Mouse (Mus musculus): ENCODE data around the gene Lifr.

Gene Lifr

DNA sequence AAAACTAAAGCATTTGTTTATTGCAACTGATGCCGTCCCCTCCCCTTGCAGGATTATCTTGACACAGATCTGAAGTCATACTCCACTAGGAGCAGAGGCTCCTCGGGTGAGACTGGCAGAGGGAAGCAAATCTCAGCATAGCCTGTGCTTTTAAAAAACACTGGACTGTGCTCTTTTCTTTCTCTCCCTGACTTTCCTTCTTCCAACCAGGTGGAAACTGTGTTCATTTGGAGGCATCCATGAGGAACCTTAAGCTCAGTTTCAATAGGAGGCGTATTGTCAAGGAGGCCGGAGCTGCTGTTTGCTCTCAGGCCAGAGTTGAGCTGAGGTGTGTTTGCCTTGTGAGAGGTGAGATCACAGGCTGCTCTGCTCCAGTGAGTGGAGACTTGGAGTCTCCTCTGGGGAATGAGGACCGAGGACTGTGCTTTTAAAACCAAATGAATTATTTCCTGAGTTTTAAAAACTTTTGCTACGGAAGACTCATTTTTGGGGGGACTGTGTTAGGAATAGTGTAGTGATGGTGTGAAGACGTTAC, 40.3 kb downstream of the Lifr start:
- no peak for DNase-seq

DNA sequence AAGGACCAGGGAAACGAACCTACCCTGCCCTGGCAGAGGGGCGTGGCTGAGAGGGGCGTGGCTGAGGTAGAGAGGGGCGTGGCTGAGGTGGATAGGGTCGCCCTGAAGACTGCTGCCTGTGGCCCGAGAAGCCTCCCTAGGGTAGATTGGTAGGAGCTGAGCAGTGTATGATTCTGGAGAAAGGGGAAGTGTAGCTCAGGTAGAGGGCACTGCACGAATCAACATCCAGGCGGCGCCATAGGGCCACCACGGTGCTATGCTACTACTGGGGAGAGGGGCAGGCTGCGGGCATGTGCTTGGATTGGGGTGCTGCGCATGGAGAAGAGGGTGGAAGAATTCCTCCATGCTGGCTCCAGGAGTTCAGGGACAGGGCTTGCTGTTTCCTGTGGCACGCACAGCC, 42.3 kb downstream of the Lifr start:
- DNase-seq: no peak

DNA sequence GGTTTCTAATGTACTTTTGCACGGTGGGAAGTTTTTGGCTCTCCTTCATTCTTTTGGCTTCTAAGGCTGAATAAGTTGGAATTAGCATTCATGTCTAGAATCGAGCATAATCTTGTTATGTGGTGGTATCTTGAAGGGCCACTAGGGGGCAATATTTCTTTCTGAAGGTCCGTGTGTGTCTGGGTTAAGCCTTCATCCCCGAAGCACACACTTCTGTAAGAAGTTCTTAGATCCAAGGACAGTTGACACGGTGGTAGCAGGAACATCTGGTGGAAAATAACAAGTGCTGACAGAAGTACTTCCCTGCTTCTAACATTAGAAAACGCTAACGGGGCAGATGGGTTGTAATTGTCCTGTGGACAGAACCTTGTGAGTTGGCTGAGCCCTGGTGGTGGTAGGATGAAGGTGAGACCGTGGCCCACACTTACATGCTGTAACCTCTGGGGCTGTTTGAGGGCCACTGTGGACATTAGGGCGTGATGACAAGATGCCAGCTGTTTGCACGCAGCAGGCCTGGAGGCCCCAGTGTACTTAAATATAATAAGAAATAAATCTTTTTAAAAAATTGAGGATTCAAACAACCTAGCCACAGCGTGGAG, 44.1 kb downstream of the Lifr start:
- no peak for DNase-seq

DNA sequence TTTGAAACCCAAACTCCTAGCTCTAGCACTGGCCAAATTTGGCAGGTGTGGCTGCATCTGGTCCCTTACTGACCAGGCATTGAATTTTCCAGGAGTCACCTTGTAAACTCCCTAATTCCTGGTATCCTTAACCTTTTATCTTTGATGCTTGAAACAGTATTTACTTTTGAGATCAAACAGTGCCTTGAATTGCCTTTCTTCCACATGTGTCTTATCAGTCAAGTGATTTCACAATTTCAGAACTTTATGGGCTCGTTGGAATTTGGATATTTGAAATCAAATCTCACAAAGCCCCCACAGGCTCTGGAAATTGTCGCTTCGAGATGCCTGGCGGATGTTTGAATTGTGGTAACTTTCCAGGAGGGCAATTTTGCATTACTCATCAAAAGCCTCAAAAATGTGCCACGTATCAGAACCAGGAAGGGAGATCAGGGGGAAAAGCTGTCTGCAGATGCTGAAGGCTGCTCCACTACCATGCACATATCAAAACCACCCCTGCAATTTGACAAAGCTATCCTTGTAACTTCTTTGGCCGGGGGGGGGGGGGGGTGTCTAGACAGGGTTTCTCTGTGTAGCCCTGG, 45.7 kb downstream of the Lifr start:
- DNase-seq: no peak

DNA sequence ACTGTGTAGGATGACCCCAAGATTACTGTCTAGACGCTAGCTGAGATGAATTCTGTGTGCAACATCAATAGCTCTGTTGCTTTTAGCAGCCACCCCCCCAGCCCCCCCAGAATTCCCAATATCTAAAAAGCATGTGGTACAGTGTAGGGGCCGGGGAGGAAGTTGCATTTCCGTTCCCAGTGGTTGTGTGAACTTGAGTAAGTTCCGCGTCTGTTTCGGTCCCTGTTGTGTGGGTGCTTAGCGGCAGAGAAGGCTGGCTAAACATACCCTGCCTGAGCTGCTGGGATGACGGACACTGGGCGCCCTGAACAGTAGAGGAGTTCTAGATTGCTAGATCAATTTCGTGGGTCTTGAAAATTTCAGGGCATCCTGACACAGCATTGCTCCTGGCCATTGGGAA, 46.5 kb downstream of the Lifr start:
- DNase-seq: no peak

DNA sequence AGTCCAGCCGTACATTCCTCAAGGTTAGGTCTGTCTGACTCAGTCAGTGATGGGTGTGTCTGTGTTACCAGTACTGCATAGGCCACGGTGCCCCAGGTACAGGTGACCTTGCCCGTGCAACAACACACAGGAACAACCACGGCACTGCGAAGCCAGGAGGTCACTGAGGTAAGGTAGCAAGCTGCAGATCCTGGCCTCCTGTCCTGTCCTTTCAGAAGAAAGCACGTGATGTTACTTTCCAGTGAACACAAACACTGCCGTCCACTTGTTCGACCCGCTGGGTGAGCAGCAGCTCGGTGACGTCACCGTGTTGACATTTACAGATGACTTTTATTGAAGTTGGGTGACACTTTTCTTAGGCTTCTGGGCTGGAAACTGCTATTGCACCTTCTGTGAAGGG, 47.2 kb downstream of the Lifr start:
- no peak for DNase-seq

DNA sequence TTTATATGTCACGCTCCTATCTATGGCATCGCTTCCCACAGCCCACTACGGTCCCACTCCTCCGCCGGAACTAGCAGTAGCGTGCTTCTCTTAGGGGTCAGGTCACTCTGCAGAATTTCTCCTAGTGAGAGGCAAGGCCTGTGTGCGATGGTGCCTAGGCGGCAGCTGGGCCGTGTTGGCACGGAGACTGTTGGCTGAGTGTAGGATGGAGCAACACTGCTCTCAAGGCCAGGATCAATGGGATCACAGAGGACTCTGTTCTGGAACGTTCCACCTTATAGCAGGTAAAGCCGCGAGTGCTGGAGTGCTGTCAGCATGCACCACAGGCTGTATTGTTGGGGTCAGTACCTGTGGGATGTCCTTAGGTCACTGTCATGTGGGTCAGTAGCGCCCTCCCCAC, 48.1 kb downstream of the Lifr start:
- DNase-seq: no peak

DNA sequence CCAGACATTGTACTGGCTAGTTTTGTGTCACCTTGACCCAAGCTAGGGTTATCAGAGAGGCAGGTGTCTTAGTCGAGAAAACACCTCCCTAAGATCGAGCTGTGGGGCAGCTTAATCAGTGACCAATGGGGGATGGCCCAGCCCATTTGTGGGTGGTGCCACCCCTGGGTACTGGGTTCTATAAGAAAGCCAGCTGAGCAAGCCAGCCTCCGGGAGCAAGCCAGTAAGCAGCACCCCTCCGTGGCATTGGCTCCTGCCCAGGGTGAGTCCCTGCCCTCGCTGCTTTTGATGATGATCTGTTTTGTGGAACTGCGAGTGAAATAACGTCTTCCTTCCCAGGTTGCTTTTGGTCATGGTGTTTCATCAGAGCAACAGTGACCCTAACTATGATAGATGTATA, 49.9 kb downstream of the Lifr start:
- no peak for DNase-seq

DNA sequence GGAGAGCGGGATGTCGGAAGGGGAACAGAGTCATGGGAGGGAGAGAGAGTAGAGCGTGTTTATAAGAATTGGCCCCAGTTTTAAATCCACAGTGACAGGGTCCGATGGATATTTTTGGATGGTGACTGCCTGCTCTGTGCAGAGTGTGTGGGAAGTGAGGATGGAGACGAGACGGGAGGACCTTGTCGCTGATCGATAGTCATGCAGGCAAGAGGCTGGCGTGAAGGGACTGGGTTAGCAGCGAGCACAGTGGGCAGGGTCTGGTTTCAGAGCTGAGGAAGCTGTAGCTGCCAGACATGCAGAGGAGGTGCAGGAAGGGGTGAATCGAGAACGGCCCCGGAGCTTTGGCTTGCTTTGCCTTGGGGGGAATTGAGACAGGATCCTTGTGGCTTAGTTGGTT, 50.8 kb downstream of the Lifr start:
- DNase-seq: no peak

DNA sequence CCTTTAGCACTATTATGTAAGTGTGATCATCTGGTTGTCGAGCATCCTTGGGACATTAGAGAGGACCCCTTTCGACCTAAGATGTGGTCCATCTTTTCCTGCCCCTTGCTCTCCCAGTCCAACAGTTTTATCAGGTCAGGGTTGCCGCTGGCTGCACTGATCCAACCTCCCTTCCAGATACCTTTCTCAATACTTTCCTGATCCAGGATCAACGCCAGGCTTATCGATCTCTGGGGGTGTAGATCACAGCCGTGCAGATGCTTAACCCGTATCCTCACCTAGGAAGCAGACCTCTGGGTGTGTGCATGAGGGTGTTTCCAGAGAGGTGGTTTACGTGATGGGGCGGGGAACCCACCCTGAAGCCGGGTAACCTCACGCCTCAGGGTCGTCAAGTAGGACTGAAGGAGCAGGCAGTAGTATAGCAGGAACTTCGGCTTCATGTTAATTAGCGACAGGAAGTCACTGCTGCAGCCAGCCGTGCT, 53.3 kb downstream of the Lifr start:
- no peak for DNase-seq

DNA sequence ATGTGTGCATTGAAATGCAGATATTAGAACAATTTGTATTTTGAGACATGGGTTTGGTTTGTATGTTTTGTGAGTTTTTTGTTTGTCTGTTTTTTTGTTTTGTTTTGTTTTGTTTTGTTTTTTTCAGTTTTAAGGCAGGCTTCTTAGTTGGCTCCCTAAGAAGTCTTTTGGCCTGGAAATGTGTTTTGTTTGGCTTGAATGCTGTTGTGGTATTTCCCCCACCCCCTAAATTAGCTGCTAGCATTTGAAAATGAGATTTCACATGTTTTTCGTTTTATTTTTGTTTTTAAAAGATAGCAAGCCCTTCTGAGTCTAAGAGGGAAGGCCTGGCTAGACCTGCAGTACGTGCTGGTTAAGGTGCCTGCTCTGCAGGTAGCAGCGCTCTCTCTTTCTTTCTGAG, 54.1 kb downstream of the Lifr start:
- DNase-seq: no peak

DNA sequence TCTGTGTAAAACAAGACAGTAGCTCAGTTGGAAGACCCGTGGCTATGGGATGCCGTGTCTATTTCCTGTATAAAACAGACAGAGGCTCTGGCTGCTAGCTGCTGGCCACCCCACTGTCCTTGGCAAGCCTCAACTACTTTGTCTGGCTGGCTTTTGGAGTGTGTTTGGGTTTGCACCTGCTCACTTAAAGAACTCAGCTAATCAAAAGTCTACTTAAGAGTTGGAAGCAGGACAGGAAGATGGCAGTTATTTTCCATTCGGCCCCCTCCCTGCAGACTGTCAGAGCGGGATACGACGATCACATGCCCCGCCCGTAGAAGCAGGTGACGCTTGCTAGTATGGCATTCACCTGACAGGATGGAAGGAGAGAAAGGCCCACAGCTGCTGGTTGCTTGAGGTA, 54.5 kb downstream of the Lifr start:
- DNase-seq: no peak

DNA sequence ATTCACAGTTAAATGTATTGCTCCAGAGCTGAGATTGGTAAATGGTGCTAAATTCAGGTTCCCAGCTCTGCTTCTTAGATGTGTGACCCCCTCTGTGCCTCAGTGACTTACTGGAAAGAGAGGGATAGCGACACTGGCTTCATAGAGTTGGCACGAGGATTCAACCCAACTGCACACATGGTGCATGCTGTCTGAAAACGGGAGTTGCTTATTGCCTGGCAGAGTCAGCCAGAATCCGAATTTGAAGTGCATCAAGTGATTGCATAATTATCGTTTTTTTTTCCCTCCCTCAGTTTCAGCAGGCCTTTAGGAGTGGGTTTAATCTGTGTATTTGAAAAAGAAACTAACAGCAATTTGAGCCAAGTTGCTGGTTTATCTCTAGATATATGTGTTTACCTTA, 55.1 kb downstream of the Lifr start:
- DNase-seq: no peak

DNA sequence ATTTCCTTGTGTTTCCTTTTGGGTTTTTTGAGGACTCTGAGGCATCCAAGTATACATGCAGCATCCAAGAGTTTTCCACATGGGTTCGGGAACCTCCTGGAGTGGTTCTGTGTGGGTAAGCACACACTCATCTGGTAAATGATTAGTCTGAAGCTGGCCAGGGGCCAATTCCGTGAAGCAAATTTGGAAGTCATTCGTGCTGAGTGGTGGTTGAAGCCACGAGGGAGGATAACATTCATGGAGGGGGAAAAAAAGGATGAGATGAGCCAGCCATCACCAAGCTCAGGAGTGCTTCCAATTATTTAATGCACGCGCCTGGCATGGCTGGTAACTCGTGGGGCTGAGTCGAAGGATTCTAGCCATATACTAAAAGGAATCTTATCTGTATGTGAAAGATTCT, 56.1 kb downstream of the Lifr start:
- DNase-seq: peak; percentile 36

DNA sequence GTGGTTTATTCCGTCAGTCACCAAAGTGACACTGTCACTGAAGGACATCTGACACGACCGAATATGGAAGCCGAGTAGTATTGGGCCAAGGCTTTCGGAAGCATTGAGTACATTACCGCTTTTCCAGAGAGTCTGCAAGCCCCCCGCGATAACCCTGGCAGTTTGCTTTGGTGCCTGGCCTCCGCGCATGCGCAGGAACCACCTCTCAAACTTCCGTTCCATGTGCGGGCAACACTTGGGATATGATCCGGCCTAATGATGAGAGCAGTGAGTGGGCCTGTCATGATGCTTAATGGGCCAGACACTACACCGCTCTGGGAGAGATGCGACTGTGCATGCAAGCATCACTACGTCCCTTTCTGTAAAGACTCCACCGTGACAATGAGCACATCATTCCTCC, 59.4 kb downstream of the Lifr start:
- no peak for DNase-seq

DNA sequence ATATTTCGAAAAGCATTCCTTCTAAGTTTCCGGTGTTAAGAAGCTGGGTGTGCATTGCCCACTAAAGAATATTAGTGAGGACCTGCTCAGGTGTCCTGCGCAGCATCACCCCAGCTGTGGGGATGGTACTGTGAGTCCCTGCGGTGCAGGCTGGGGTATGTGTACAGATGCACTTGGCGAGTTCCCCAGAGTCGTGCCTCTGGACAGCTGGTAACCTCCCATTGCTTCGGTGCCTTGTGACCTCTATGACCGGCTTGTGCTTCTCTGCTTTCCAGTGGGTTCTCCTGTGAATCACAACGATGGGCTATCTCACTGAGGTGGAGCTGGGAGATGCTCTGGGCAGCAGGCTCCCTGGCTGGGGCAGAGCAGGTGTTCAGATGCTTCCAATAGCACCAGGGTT, 60.2 kb downstream of the Lifr start:
- DNase-seq: no peak

DNA sequence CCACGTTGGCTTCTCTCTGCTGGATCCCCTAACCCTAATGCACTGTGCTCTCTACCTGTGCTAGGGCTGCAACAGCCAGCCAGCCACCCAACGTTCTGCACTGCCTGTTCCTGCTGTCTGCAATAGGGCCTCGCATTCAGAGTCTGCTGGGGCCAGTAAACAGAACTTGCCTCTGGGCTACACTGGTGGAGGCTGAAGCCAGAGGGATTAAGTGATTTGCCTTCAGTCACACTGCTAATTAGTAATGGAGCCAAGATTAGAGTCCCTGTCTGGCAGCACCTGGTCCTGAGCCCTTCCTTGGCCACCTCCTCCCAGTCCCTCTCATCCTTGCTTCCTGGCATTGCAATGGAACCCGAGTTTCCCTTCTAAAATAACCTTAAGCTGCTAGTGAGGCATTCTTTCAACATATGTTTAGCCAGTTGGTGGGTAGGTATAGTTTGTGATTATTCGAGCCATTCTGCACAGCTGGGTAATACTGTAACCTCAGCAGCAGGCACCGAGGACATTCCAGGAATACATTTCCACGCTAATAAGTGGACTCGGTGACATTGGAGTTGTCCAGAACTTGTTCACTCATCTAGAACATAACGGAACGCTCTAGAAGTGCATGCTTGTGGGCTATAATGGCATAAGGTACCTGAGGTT, 61.8 kb downstream of the Lifr start:
- DNase-seq: no peak

DNA sequence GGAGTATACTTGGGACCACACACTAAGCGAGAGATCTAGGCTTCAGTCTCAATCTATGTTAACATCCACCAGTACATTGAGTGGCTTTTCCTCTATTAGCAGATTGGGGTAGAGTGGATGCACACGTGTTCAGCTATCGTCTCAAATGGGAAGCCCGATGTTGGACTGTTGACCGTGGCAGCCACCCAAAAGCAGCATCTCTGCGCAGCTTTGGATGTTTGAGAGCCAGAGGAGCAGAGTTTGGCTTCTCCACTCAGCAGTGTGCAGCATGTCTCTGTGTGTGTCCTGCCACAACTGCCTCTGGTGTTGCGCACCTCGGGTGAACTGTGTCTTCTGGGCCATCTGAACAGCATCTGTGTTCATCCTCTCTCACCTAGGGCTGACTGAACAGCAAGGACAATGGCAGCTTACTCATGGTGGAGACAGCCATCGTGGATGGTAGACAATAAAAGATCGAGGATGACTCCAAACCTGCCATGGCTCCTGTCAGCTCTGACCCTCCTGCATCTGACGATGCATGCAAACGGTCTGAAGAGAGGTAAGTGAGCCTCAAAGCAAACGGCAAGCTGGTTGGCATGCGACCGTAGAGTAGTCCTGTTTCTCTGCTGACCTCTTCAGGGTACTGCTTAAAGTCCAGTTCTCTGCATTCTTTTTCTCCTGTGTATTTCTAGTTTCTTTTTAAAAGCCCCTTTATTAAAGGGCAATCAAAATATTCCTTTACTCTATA, 63.8 kb downstream of the Lifr start:
- DNase-seq: no peak

DNA sequence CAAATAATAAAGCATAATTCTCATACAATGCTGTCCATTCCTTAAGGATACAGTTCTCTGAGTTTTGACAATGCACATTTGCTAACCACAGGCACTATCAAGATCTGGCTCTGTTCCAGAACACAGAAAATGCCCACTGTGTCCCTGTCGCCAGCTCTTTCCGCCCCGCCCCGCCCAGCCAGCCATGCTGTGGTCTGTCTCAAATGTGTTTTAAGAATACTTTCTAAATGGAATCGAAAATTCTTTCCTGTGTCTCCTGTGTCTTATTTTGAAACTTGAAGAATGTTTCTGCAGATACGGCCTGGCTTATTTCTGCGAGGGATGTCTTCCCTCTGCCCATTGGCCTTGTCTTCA, 64.3 kb downstream of the Lifr start:
- no peak for DNase-seq

DNA sequence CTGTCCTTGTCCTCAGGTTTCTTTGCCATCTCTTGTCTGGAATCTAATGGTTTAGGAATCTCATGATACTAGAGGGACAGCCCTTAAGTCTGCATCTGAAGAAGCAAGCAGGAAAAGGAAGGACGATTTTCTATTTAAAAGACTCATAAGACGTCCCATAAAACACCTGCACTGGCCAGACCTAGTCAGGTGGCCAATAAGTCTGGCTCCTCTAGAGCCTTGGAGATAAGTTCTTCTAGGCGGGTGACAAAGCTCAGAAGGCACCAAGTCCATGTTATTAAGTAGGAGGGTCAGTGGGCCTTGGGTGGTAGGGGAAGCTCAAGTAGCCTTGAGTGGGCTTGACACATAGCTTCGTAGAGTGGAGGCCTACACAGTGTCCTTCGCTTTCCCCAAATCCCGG, 67.2 kb downstream of the Lifr start:
- no peak for DNase-seq

DNA sequence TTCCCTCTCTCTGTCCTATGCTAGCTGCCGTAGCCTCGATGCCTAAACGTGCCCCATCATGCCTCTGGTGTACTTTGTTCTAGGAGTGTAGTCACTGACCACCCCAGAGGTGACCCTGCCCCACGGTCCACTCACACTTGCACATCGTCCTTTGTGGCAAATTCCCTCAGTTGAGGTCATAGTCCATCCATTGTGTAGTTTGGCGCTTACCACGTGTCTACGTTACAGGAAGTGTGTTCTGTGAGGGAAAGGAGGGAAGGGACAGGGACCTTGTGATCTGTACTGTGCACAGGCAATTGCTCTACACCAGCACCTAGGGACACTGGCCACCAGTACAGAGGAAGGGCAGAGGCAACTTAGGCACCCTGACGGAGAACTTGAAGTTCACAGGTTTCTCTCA, 69.5 kb downstream of the Lifr start:
- no peak for DNase-seq

DNA sequence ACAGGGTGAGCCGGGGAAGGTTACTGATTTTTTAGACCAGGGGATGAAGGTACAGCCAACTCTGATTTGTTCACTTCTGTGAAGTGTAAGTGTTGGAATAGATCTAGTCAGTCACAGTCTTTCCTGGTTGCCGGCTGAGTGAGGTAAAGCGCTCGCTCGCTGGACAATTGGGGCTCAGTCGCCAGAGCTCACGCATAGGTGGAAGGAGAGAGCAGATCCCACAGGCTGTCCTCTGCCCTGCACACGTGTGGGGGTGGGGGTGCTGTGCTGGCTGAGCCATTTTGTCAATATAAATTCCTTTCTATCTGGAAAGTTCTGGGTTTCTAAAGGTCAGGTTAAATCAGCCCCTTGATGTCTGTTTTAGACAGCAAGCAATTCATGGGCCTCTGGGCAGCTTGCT, 69.9 kb downstream of the Lifr start:
- DNase-seq: no peak

DNA sequence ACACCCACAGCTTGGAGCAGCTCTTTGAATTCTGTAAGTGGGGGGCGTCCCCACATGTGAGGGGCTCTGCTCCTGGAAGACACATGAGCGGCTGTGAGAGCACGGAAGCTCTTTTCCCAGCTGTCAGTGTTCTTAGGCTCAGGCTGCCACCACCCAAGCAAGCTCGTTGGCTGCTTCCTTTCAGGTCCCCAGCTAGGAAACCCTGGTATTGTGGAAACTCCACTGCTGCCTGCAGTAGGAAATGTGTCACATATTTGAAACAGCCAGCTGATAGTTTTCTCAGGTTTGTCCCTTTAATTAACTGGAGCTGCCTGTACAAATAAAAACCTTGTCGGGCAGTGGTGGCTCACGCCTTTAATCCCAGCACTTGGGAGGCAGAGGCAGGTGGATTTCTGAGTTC, 73.4 kb downstream of the Lifr start:
- DNase-seq: no peak

DNA sequence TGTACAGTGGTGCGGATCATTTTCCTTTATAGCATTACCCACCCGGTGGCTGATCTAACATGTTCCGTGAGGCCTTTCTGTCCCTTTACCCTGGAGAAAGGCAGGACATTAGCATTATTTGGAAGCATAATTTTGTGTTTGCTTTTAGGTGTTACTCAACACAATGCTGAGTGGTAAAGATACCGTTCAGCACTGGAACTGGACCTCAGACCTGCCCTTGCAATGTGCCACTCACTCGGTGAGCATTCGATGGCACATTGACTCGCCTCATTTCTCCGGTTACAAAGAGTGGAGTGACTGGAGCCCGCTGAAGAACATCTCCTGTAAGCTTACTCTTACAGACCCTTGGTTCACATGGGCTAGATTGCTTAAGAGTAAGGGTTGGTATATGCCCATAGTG, 76.3 kb downstream of the Lifr start:
- no peak for DNase-seq

Data from right cerebral cortex, postnatal 14 days (tissue).